Mouse (Mus musculus) brown adipose tissue, adult 24 weeks (tissue): ENCODE results near the gene Stradb. TPM values are rescaled to one million over a fixed set of nuclear protein-coding genes. Genes with fewer than 3 reads are reported as not detected.
"Not testable (repeated sequence)": the region's sequence is repeated elsewhere in the genome, so short reads cannot be mapped to it uniquely, and the experiment has no call there.

Experiments
- H3K27ac ChIP-seq: fragments of 200-500 bp; replicated peaks from 2 replicates; pipeline ENCODE4 v1.5.1; 2012; ENCODE audit warnings: low read depth, mild to moderate bottlenecking, low read length
- H3K4me1 ChIP-seq: fragments of 200-500 bp; 2 replicates; pipeline ENCODE4 v1.6.1; 2012; ENCODE audit warnings: low read length, mixed read lengths; ENCODE audit not compliant: control insufficient read depth, insufficient read depth, insufficient read length
- H3K4me3 ChIP-seq: fragments of 200-500 bp; 2 replicates; pipeline ENCODE4 v1.5.1; 2012; ENCODE audit warnings: low read depth, mild to moderate bottlenecking, low read length, moderate library complexity; ENCODE audit not compliant: insufficient read depth
- polyA plus RNA-seq: library from polyadenylated mRNA; stranded (reverse); fragments of >200 nt; gene quantifications from 2 replicates; pipeline ENCODE4 v1.2.4, GENCODE M21; 2012; ENCODE audit not compliant: missing spikeins, insufficient read depth, insufficient read length

Gene Stradb
- polyA plus RNA-seq, 1 experiment = 53.2 TPM

DNA sequence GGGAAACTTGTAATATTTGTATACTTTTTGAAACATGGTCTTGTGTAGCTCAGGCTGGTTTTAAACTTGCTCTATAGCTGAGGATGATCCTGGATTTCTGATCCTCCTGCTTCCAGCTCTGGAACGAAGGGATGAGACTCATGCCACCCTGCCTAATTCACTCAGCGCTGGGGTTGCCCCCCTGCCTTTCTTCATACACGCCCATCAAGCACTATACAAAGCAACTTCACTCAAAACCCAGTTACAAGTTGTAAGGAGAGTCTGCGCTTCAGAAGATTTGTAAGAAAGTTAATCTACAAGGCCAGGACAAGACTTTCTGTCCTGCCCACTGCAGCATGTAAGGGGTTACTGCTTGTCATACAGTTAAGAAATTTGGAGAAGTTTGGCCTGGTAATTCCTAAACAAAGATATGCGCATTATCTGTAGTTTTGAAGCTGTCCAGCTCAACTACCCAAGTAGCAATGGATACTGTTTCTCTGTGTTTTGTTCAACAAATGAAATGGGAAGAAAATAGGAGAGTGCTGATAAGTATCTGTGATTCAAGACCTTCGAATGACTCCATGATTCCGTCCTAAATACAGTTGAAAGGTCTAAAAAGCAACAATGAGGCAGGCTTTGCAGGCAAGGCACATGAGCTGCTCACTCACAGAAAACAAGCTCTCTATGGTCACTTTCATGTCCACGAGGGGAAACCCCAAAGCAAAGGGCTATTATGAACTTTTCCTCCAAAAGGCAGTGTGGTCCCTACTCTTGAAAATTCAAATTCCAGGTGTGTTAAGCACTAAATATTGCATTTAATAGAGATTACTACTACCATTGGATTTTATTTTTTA lies 18.5 kb upstream of the Stradb start:
- Histone ChIP-seq H3K4me3 (no peak overlapping the region), H3K27ac (no peak overlapping the region; the same call in 1 of the 2 replicates), H3K4me1 (peaks cover 35% of the 10 kb centered on the region)

- no peak overlapping the region for H3K4me3 ChIP-seq
These were observed 17.6 kb upstream of the Stradb start for GRCm38 (mm10) chr1:58955716-58956115.

DNA sequence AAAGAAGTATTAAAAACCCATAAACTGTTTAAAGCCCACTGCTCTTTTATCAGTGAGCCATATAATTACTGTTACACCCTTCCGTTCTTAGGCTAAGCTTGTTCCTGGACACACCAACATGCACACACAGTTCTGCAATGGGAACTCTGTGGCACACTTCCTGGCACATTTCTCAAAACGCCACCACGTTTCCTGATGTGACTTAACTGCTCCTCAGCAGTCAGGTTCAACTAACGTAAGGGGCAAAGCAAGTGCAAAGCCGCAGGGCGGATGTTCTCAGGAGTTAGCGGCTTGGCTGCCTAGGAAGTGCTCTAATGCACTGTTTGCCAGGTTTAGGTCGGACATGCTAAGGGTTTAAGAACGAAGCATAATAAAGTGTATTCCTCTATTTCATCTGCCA lies 17.1 kb upstream of the Stradb start:
- Histone ChIP-seq H3K4me1 (peaks cover 40% of the 10 kb centered on the region), H3K4me3 (no peak overlapping the region), H3K27ac (0 out of 2 replicates have a peak overlapping the region, but pooled peaks have one; percentile 15)

More at GRCm38 (mm10) chr1:58955716-58956115, 17.6 kb upstream of the Stradb start:
- Histone ChIP-seq H3K4me1 (peaks cover 37% of the 10 kb centered on the region), H3K27ac (no peak overlapping the region)

GRCm38 (mm10) chr1:58957931-58958330 lies 15.4 kb upstream of the Stradb start:
- H3K4me3 ChIP-seq = no peak overlapping the region
- peak overlapping the region; percentile 53 for H3K27ac ChIP-seq
- H3K4me1 ChIP-seq = peaks cover 35% of the 10 kb centered on the region

DNA sequence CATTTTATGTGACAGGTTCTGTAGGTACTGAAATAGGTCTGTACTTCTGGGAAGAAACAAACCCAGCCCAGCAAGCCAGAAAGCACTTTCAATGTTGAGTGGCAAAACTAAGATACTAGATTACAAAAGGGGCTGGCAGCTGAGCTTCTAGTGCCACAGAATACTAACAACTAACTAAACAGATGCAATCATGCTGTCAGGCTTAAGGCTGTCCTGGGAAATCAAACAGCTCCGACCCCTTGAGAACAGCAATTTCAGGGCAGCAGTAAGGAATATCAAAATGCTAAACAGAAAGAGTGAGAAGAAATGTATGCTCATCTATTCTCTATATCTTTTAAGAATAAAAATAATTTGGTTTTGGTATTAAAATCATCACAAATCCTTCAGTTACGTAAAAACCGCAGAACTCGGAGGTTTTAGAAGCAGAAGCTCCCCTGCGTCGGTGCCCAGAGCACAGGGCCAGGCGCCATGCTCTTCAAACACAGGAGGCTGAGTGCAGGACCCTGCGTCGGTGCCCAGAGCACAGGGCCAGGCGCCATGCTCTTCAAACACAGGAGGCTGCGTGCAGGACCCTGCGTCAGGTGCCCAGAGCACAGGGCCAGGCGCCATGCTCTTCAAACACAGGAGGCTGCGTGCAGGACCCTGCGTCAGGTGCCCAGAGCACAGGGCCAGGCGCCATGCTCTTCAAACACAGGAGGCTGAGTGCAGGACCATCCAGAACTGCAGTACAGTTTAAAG lies 14.4 kb upstream of the Stradb start:
- peak overlapping the region; percentile 36; the same call in 1 of the 2 replicates for H3K27ac ChIP-seq
- H3K4me1 ChIP-seq = peaks cover 32% of the 10 kb centered on the region

DNA sequence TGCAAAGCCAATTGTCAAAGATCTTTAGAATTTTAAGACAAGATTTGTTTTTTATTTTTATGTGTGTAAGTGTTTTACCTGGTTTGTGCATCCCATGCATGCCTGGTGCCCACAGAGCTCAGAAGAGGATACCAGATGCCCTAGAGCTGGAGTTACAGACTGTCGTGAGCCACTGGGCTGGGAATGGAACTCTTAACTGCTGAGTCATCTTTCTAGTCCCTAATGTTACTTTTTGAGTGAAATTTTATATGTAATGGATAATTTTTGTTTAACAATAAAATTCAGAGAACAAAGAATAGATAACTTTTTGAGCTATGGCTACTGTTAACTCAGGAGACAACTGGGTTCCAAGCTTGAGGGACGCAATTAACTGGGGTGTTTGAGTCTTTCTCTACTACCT lies 13.6 kb upstream of the Stradb start:
- peaks cover 29% of the 10 kb centered on the region for H3K4me1 ChIP-seq
- H3K27ac ChIP-seq = no peak overlapping the region
- no peak overlapping the region for H3K4me3 ChIP-seq

More for the DNA sequence above, 14.4 kb upstream of the Stradb start:
- H3K4me3 ChIP-seq = not testable (repeated sequence)

DNA sequence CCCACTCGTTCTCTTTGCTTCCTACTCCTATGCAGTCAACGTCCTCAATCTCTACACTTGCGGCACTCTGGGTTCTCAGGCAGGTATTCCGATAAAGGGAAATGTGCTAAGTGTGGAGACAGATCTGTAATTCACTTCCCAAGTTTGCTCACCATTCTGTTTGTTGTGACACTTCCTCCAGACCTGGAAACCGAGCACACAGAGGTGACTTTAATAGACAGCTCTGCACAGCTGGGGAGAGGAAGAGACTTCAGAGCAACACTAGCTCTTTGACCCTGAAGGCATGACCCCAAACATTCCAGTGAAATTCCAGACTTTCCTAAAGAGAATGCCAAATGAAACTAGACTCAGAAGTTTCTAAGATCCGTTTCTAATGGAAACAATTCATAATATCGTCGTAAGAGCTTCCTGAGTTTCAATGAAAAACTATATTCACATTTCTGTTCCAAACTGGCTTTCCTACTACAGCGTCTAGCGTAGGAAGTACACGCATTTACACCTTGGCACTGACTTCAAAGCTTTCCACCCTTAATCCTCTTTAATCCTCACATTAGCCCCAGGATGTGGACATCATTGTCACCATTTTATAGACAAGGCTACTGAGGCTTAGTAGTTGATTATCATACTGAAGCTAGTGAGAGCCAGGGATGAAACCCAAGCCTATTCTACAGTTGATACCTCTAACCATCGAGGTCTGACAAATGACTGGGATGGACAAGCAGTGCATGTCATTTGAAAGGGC lies 12.0 kb upstream of the Stradb start:
- H3K4me3 ChIP-seq = no peak overlapping the region
- peak overlapping the region; percentile 85 for H3K27ac ChIP-seq
- peaks cover 29% of the 10 kb centered on the region for H3K4me1 ChIP-seq

DNA sequence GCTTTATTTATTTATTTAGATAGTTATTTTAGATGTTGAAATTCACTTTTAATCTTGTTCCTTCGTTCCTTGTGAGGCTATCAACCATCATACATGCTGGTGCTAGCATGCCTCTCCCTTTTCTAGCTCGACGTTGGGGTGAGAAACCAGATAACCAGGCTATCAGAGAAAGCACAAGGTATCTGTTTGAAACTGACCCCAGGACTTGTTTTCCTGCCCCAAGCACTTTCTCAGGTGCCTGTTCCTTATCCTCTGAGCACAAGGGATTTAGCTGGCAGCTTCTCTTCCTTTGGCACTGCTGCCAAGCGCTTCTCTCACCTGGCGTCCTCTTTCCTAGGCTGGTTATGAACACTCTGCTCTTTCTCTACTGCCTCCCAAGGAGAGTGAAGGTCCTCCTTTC lies 10.9 kb upstream of the Stradb start:
- Histone ChIP-seq H3K4me1 (peaks cover 26% of the 10 kb centered on the region), H3K27ac (0 out of 2 replicates have a peak overlapping the region, but pooled peaks have one; percentile 10), H3K4me3 (no peak overlapping the region)

GRCm38 (mm10) chr1:58962865-58963264 lies 10.5 kb upstream of the Stradb start:
- Histone ChIP-seq H3K27ac (no peak overlapping the region), H3K4me3 (no peak overlapping the region), H3K4me1 (peaks cover 25% of the 10 kb centered on the region)

GRCm38 (mm10) chr1:58967534-58967933 lies 5.8 kb upstream of the Stradb start:
- no peak overlapping the region for H3K27ac ChIP-seq
- no peak overlapping the region for H3K4me3 ChIP-seq
- H3K4me1 ChIP-seq = peaks cover 21% of the 10 kb centered on the region; the same call in 1 of the 2 replicates

GRCm38 (mm10) chr1:58970054-58970453 lies 3.3 kb upstream of the Stradb start:
- no peak overlapping the region for H3K4me3 ChIP-seq
- peaks cover 21% of the 10 kb centered on the region; the same call in 1 of the 2 replicates for H3K4me1 ChIP-seq
- peak overlapping the region; percentile 32; the same call in 1 of the 2 replicates for H3K27ac ChIP-seq

GRCm38 (mm10) chr1:58971097-58971496 lies 2.2 kb upstream of the Stradb start:
- no peak overlapping the region for H3K4me3 ChIP-seq
- peaks cover 20% of the 10 kb centered on the region; the same call in 1 of the 2 replicates for H3K4me1 ChIP-seq
- H3K27ac ChIP-seq = no peak overlapping the region

- peak overlapping the region; percentile 68 for H3K27ac ChIP-seq
- peaks cover 17% of the 10 kb centered on the region; the same call in 1 of the 2 replicates for H3K4me1 ChIP-seq
- H3K4me3 ChIP-seq = peak overlapping the region; percentile 89
These were observed 414 bp upstream of the Stradb start for GRCm38 (mm10) chr1:58972851-58973365.

- Histone ChIP-seq H3K4me1 (no peaks in the 10 kb centered on the region; the same call in 1 of the 2 replicates), H3K4me3 (no peak overlapping the region), H3K27ac (peak overlapping the region; percentile 50)
These were observed 9.0 kb downstream of the Stradb start for GRCm38 (mm10) chr1:58982276-58982675.
